Mouse (Mus musculus) neural tube, embryonic 11.5 days (tissue): ENCODE results near the gene Misp. TPM values are rescaled to one million over a fixed set of nuclear protein-coding genes. Genes with fewer than 3 reads are reported as not detected.

Source experiments
- ATAC-seq: fragments of 200-750 bp; cut with Nextera tagmentation; 2 replicates; pipeline ENCODE4 v1.8.0; 2017; ENCODE audit warnings: moderate number of reproducible peaks, mild to moderate bottlenecking, moderate TSS enrichment, moderate library complexity; ENCODE audit not compliant: insufficient read depth, low FRiP score, low TSS enrichment
- DNase-seq: peaks from one replicate; pipeline ENCODE4 v3.0.0-alpha.2; 2015; ENCODE audit warnings: low spot score
- H3K27ac ChIP-seq: fragments of 300-500 bp; sonication (generic); 2 replicates; pipeline ENCODE4 v1.5.1; 2014; ENCODE audit warnings: low read depth, mild to moderate bottlenecking, low read length
- H3K27me3 ChIP-seq: fragments of 300-500 bp; sonication (generic); 2 replicates; pipeline ENCODE4 v1.6.1; 2014; ENCODE audit warnings: mild to moderate bottlenecking, low read length, mixed read lengths; ENCODE audit not compliant: control insufficient read depth, insufficient read depth
- H3K36me3 ChIP-seq: fragments of 300-500 bp; sonication (generic); 2 replicates; pipeline ENCODE4 v1.6.1; 2014; ENCODE audit warnings: mild to moderate bottlenecking, low read length, moderate library complexity, mixed read lengths; ENCODE audit not compliant: control insufficient read depth, insufficient read depth
- H3K4me1 ChIP-seq: fragments of 300-500 bp; sonication (generic); 2 replicates; pipeline ENCODE4 v1.6.1; 2014; ENCODE audit warnings: low read length, mixed read lengths; ENCODE audit not compliant: control insufficient read depth, insufficient read depth
- H3K4me2 ChIP-seq: fragments of 300-500 bp; sonication (generic); 2 replicates; pipeline ENCODE4 v1.6.1; 2014; ENCODE audit warnings: low read depth, mild to moderate bottlenecking, moderate library complexity
- H3K4me3 ChIP-seq: fragments of 300-500 bp; sonication (generic); 2 replicates; pipeline ENCODE4 v1.5.1; 2014; ENCODE audit warnings: low read depth, low read length
- H3K9ac ChIP-seq: fragments of 300-500 bp; sonication (generic); 2 replicates; pipeline ENCODE4 v1.6.1; 2014; ENCODE audit warnings: mild to moderate bottlenecking, low read length
- H3K9me3 ChIP-seq: fragments of 300-500 bp; sonication (generic); 2 replicates; pipeline ENCODE4 v1.6.1; 2016; ENCODE audit warnings: low read length; ENCODE audit not compliant: control insufficient read depth
- whole genome bisulfite sequencing: fragments of 180-500 bp; shearing (Covaris S2); extraction: QIAGEN DNeasy Blood & Tissue Kit; methylation state at CpG from one replicate; pipeline ENCODE4 v1.1.7; 2014; 5-methylcytosine and 5-hydroxymethylcytosine counted together
- polyA plus RNA-seq: library from polyadenylated mRNA; unstranded; fragments of >200 nt; fragmentation: Nextera tagmentation; extraction: Ambion mirVana; gene quantifications from 2 replicates; pipeline ENCODE4 v1.2.1, GENCODE M21; 2014

Gene Misp
- polyA plus RNA-seq, 1 experiment from 2014 or later: 1.6 TPM

DNA sequence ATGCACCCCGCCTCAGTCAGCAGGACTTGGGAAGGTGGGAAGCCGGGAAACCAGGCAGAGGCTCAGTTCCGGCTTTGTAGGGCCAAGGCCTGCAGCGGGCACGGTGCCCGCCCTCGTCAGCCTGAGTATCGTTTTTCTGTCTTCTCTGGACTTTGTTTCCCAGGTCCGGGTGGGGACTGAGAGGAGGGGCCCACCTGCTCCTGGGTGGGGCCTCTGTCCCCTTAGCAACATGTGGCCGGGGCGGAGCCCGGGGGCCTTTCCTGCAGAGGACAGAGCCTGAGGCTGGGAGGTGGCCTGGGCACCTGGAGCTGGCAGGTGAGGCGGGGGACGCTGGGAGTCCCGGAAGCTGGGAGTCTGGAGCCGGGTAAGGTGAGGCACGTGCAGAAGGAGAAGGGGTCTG, 1.6 kb downstream of the Misp start:
- Histone ChIP-seq H3K36me3 (peaks cover 8% of the 10 kb centered on the region; the same call in 1 of the 2 replicates), H3K4me2 (no peak overlapping the region), H3K27me3 (no peaks in the 10 kb centered on the region), H3K9me3 (no peaks in the 10 kb centered on the region), H3K27ac (0 out of 2 replicates have a peak overlapping the region, but pooled peaks have one; percentile 20), H3K4me3 (no peak overlapping the region), H3K4me1 (peaks cover 5% of the 10 kb centered on the region; the same call in 1 of the 2 replicates), H3K9ac (no peak overlapping the region)
- ATAC-seq (no peak), DNase-seq (no peak)
- WGBS: 43% methylated on average over 16 of the region's 17 CpGs

GRCm38 (mm10) chr10:79823011-79823410, 2.2 kb downstream of the Misp start:
- DNase-seq (no peak), ATAC-seq (no peak)
- Histone ChIP-seq H3K9ac (no peak overlapping the region), H3K27me3 (no peaks in the 10 kb centered on the region), H3K4me2 (no peak overlapping the region), H3K27ac (0 out of 2 replicates have a peak overlapping the region, but pooled peaks have one; percentile 20), H3K4me3 (no peak overlapping the region), H3K9me3 (no peaks in the 10 kb centered on the region), H3K36me3 (peaks cover 7% of the 10 kb centered on the region; the same call in 1 of the 2 replicates), H3K4me1 (peaks cover 5% of the 10 kb centered on the region; the same call in 1 of the 2 replicates)
- 74% methylated on average over 6 of the region's 6 CpGs for WGBS

- Histone ChIP-seq H3K4me1 (peaks cover 5% of the 10 kb centered on the region; the same call in 1 of the 2 replicates), H3K27me3 (no peaks in the 10 kb centered on the region), H3K4me2 (no peak overlapping the region), H3K9me3 (no peaks in the 10 kb centered on the region; the same call in 1 of the 2 replicates), H3K36me3 (peaks cover 3% of the 10 kb centered on the region; the same call in 1 of the 2 replicates), H3K9ac (no peak overlapping the region), H3K4me3 (no peak overlapping the region), H3K27ac (no peak overlapping the region)
- DNase-seq: no peak
- 76% methylated on average over 6 of the region's 6 CpGs for WGBS
- no peak for ATAC-seq
These were observed 3.6 kb downstream of the Misp start for GRCm38 (mm10) chr10:79824413-79824812.

DNA sequence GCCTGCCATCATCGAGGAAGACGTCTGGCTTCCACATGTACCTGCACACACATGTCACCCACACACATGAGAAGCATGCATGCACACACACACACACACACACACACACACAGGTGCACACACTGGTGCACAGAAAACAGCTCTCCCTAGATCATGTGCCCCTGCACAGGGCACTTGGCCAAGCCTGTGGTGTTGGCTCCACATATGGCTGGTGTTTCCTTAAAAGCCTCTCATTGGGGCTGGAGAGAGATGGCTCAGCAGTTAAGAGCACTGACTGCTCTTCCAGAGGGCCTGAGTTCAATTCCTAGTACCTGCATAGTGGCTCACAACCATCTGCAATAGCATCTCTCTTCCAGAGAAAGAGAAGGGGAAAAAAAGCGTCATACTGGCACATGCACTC, 10.8 kb downstream of the Misp start:
- Histone ChIP-seq H3K4me2 (no peak overlapping the region), H3K36me3 (no peaks in the 10 kb centered on the region), H3K9ac (no peak overlapping the region), H3K27ac (no peak overlapping the region), H3K9me3 (no peaks in the 10 kb centered on the region; the same call in 1 of the 2 replicates), H3K4me3 (no peak overlapping the region), H3K4me1 (no peaks in the 10 kb centered on the region), H3K27me3 (no peaks in the 10 kb centered on the region)
- WGBS: 92% methylated on average over 3 of the region's 3 CpGs
- DNase-seq (no peak), ATAC-seq (no peak)

DNA sequence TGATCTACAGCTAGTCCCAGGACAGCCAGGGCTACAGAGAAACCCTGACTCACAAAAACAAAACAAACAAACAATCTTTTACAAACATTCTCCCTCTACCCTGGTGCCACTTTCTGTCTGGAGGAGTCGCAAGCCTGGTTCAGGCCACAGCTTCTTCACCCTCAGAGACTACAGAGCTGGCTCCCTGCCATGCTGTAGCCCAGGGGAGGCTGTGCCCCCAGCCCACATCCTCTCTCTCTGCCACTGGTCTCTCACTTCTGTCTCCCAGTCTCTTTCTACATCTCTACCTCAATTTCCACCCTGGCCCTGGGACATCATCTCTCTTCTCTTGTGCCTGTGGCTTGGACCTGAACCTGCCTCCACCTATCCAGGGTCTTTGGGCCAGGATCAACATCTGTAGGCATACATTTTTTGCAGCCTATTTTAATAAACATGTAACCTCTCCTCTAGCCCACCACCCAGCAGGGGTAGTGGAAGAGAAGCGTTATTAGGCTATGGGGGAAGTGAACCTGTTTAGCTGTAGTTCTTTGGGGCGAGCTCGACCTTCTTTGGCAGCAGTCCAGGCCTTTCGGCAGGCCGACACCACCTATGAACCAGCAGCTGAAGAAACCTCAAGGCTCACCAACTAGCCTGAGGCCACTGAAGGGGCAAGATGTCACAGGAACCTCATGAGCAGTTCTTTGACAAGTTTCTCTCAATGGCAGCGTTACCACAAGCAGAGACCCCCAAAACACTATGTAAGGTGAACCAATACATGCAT, 11.4 kb downstream of the Misp start:
- no peak overlapping the region for H3K4me2 ChIP-seq
- DNase-seq (no peak), ATAC-seq (no peak)
- no peak overlapping the region for H3K4me3 ChIP-seq
- no peaks in the 10 kb centered on the region for H3K36me3 ChIP-seq
- no peak overlapping the region for H3K27ac ChIP-seq
- H3K27me3 ChIP-seq: no peaks in the 10 kb centered on the region
- H3K9me3 ChIP-seq: no peaks in the 10 kb centered on the region; the same call in 1 of the 2 replicates
- no peaks in the 10 kb centered on the region for H3K4me1 ChIP-seq
- no peak overlapping the region for H3K9ac ChIP-seq
- WGBS: 83% methylated on average over 7 of the region's 7 CpGs

GRCm38 (mm10) chr10:79832786-79833181, 12.0 kb downstream of the Misp start:
- Histone ChIP-seq H3K4me1 (no peaks in the 10 kb centered on the region), H3K4me2 (no peak overlapping the region), H3K9me3 (no peaks in the 10 kb centered on the region; the same call in 1 of the 2 replicates), H3K27ac (no peak overlapping the region), H3K4me3 (no peak overlapping the region), H3K9ac (no peak overlapping the region), H3K27me3 (no peaks in the 10 kb centered on the region), H3K36me3 (no peaks in the 10 kb centered on the region)
- no peak for ATAC-seq
- WGBS: 81% methylated on average over 9 of the region's 9 CpGs
- no peak for DNase-seq

GRCm38 (mm10) chr10:79834769-79835398, 14.1 kb downstream of the Misp start:
- Histone ChIP-seq H3K9ac (no peak overlapping the region), H3K36me3 (no peaks in the 10 kb centered on the region), H3K27me3 (no peaks in the 10 kb centered on the region), H3K4me1 (no peaks in the 10 kb centered on the region), H3K4me2 (no peak overlapping the region), H3K27ac (no peak overlapping the region), H3K4me3 (no peak overlapping the region), H3K9me3 (no peaks in the 10 kb centered on the region)
- WGBS: 26% methylated on average over 9 of the region's 9 CpGs
- DNase-seq: peak; percentile 85
- peak; percentile 53; the same call in 1 of the 2 replicates for ATAC-seq

DNA sequence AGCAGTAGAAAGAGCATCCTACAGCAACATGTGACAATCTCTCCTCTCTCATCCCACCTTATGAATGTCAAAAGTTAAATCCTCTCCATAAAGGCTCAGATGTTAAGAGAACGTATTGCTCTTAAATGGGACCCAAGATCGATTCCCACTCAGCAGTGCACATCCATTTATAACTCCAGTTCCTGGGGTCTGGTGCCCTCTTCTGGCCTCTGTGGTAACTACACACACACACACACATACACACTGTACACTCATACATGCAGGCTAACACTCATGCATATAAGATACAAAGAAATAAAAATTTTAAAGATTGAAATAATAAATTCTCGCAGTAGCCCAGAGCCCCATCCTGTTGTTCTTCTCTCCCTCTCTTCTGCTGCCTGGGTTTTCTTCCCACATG, 16.1 kb downstream of the Misp start:
- Histone ChIP-seq H3K27me3 (no peaks in the 10 kb centered on the region), H3K4me2 (no peak overlapping the region), H3K9me3 (no peaks in the 10 kb centered on the region), H3K9ac (no peak overlapping the region), H3K36me3 (no peaks in the 10 kb centered on the region), H3K27ac (no peak overlapping the region), H3K4me1 (peaks cover 5% of the 10 kb centered on the region; the same call in 1 of the 2 replicates), H3K4me3 (no peak overlapping the region)
- no peak for ATAC-seq
- no peak for DNase-seq
- 95% methylated on average over 3 of the region's 3 CpGs for WGBS
